Mouse (Mus musculus) CH12.LX (cell line): Measurements from ENCODE around the gene Ptbp3.

Experiments used
- CHD1 ChIP-seq: IDR thresholded peaks from 2 replicates; pipeline ENCODE4 v1.6.1; 2012; ENCODE audit warnings: low read depth, low read length, improper control_type of control experiment, inconsistent platforms
- CHD2 ChIP-seq: IDR thresholded peaks from 2 replicates; pipeline ENCODE4 v1.6.1; 2011; ENCODE audit warnings: low read length, improper control_type of control experiment
- CTCF ChIP-seq, 2 experiments: IDR thresholded peaks in 1 of 2; conservative IDR thresholded peaks in 1 of 2; 2 replicates each; pipeline ENCODE4 v1.5.1; 2011 to 2012; ENCODE audit warnings: low read depth in 2 of 2, low read length in 2 of 2, improper control_type of control experiment in 1 of 2, inconsistent platforms in 1 of 2, mild to moderate bottlenecking in 1 of 2, moderate library complexity in 1 of 2
- ELF1 ChIP-seq: IDR thresholded peaks from 2 replicates; pipeline ENCODE4 v1.6.1; 2014; ENCODE audit warnings: low read depth, mild to moderate bottlenecking, inconsistent platforms, low read length, improper control_type of control experiment
- EP300 ChIP-seq: IDR thresholded peaks from 2 replicates; pipeline ENCODE4 v1.6.1; 2011; ENCODE audit warnings: low read length, improper control_type of control experiment
- HCFC1 ChIP-seq: IDR thresholded peaks from 2 replicates; pipeline ENCODE4 v1.6.1; 2012; ENCODE audit warnings: low read depth, mild to moderate bottlenecking, inconsistent platforms, low read length, improper control_type of control experiment
- MAFK ChIP-seq: IDR thresholded peaks from 2 replicates; pipeline ENCODE4 v1.6.1; 2011; ENCODE audit warnings: low read length, improper control_type of control experiment; ENCODE audit not compliant: insufficient replicate concordance
- MAX ChIP-seq: IDR thresholded peaks from 2 replicates; pipeline ENCODE4 v1.6.1; 2011; ENCODE audit warnings: low read length, improper control_type of control experiment
- MXI1 ChIP-seq: IDR thresholded peaks from 2 replicates; pipeline ENCODE4 v1.6.1; 2011; ENCODE audit warnings: mild to moderate bottlenecking, low read depth, low read length, improper control_type of control experiment
- PAX5 ChIP-seq: IDR thresholded peaks from 2 replicates; pipeline ENCODE4 v1.6.1; 2012; ENCODE audit warnings: low read length, inconsistent platforms, mixed read lengths
- POLR2A ChIP-seq: IDR thresholded peaks from 2 replicates; pipeline ENCODE4 v1.6.1; 2011; ENCODE audit warnings: low read depth, mild to moderate bottlenecking, improper control_type of control experiment, low read length
- RAD21 ChIP-seq: IDR thresholded peaks from 2 replicates; pipeline ENCODE4 v1.6.1; 2011; ENCODE audit warnings: low read depth, mild to moderate bottlenecking, low read length, improper control_type of control experiment, moderate library complexity
- ZC3H11A ChIP-seq: IDR thresholded peaks from 2 replicates; pipeline ENCODE4 v1.6.1; 2012; ENCODE audit warnings: low read depth, mild to moderate bottlenecking, inconsistent platforms, low read length, improper control_type of control experiment
- ZNF384 ChIP-seq: IDR thresholded peaks from 2 replicates; pipeline ENCODE4 v1.6.1; 2012; ENCODE audit warnings: low read depth, low read length, improper control_type of control experiment, inconsistent platforms

- TF ChIP-seq ELF1 (peak; percentile 83), ZNF384 (no peak), CTCF (conservative IDR thresholded peaks at IDR 0.05 in 1 of 2, IDR thresholded peaks at IDR 0.05 in 1 of 2; ENCODE audit: low read depth in 2 of 2, low read length in 2 of 2) (no peak), CHD1 (no peak), CHD2 (no peak), ZC3H11A (no peak), EP300 (no peak), RAD21 (no peak), MXI1 (no peak; the same call in none of the 2 replicates), MAFK (no peak), MAX (no peak), PAX5 (no peak), POLR2A (peak; percentile 70), HCFC1 (peak; percentile 49)
These were observed 32.4 kb upstream of the Ptbp3 start, which contains the start of gene Hsdl2 for GRCm38 (mm10) chr4:59581314-59582185.
